In the genomic region with DNA sequence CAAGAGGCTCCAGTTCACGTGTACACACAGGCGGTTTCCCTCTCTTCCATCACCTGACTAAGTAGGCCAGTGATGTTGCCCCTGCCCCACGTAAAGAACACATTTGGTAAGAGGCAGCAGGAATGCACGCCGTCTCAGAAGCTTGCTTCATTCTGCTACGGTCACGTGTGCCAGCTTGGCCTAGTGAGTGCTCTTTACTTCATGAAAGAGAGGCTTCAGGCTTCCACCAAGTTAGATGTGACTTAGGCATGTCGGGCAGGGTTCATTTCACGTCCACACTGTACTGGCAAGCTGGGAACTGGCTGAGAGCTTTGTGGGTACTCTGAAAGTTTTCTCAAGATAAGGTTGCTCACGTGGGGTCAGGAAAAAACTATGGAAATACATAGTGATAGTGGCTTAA, we compare ENCODE assay signal across 27 mouse cellular contexts. TPM values are rescaled to one million over a fixed set of nuclear protein-coding genes. Genes with fewer than 3 reads are reported as not detected.
DNase-seq lines count a peak whose midpoint lies in the region; ATAC-seq and TF ChIP-seq lines count a peak whose summit lies in the region.
"Had no signal": no experiment of that assay in that cellular context is flagged by ENCODE, and none has a peak within 500 bp of the region (broad histone marks: within the 10 kb centered on the region; RNA-seq: fewer than 3 reads in every experiment).

No protein-coding gene starts in this region.

- no peak for DNase-seq in thymus, adult 2 months
- no peak for DNase-seq in thymus, postnatal 14 days
- peak; percentile 18 for DNase-seq in lung, postnatal 10 days
- peak; percentile 56 for DNase-seq in lung, postnatal 36 days
- DNase-seq in stomach, postnatal 0 days (ENCODE audit: low spot score) = no peak
- DNase-seq in ovary, postnatal 14 days (ENCODE audit: low spot score) = no peak
- DNase-seq in cerebellum, adult 2 months = no peak
- DNase-seq: adrenal gland, adult 2 months; adrenal gland, postnatal 14 days; cerebellum, adult 11 months; cerebellum, adult 8-10 months; cerebellum, postnatal 10 days; cerebellum, postnatal 36 days; gastrocnemius, postnatal 25 days; heart, adult 11 months had no signal

- no peak overlapping the region for H3K9ac ChIP-seq in stomach, postnatal 0 days (ENCODE audit: low read length)
- H3K9ac ChIP-seq: embryonic facial prominence, embryonic 12.5 days; embryonic facial prominence, embryonic 15.5 days; hindbrain, embryonic 12.5 days; hindbrain, embryonic 15.5 days had no signal

- H3K27ac ChIP-seq in thymus, adult 2 months (ENCODE audit: control insufficient read depth, insufficient read depth, low read length) = peak overlapping the region; percentile 5; the same call in 1 of the 2 replicates
- H3K27ac ChIP-seq in stomach, postnatal 0 days (replicated peaks) = no peak overlapping the region
- no peak overlapping the region for H3K27ac ChIP-seq in cerebellum, adult 2 months (ENCODE audit: insufficient read depth, low read length)
- H3K27ac ChIP-seq: embryonic facial prominence, embryonic 12.5 days; embryonic facial prominence, embryonic 15.5 days; hindbrain, embryonic 12.5 days; hindbrain, embryonic 15.5 days had no signal

- H3K4me1 ChIP-seq in thymus, adult 2 months (replicated peaks; ENCODE audit: control insufficient read depth, insufficient read depth, low read length) = peaks cover 10% of the 10 kb centered on the region
- no peaks in the 10 kb centered on the region for H3K4me1 ChIP-seq in stomach, postnatal 0 days (replicated peaks; ENCODE audit: control insufficient read depth, insufficient read depth)
- H3K4me1 ChIP-seq in cerebellum, adult 2 months (ENCODE audit: control insufficient read depth, insufficient read depth, low read length) = no peaks in the 10 kb centered on the region
- H3K4me1 ChIP-seq: embryonic facial prominence, embryonic 12.5 days; embryonic facial prominence, embryonic 15.5 days; hindbrain, embryonic 12.5 days; hindbrain, embryonic 15.5 days had no signal

- no peaks in the 10 kb centered on the region for H3K27me3 ChIP-seq in thymus, adult 2 months (ENCODE audit: control insufficient read depth, insufficient read depth, low read length)
- no peaks in the 10 kb centered on the region for H3K27me3 ChIP-seq in stomach, postnatal 0 days (ENCODE audit: control insufficient read depth, insufficient read depth, low read length)
- no peaks in the 10 kb centered on the region for H3K27me3 ChIP-seq in cerebellum, adult 2 months (ENCODE audit: control insufficient read depth, insufficient read depth, low read length)
- H3K27me3 ChIP-seq: embryonic facial prominence, embryonic 12.5 days; embryonic facial prominence, embryonic 15.5 days; hindbrain, embryonic 12.5 days; hindbrain, embryonic 15.5 days had no signal

- no peaks in the 10 kb centered on the region for H3K9me3 ChIP-seq in stomach, postnatal 0 days (ENCODE audit: control insufficient read depth, low read length)
- H3K9me3 ChIP-seq: embryonic facial prominence, embryonic 12.5 days; embryonic facial prominence, embryonic 15.5 days; hindbrain, embryonic 12.5 days; hindbrain, embryonic 15.5 days had no signal

- H3K4me3 ChIP-seq in thymus, adult 2 months (ENCODE audit: control insufficient read depth, insufficient read depth, low read length) = no peak overlapping the region
- no peak overlapping the region for H3K4me3 ChIP-seq in stomach, postnatal 0 days (ENCODE audit: low read depth, low read length)
- H3K4me3 ChIP-seq in cerebellum, adult 2 months (replicated peaks; ENCODE audit: insufficient read depth, low read depth, low read length) = no peak overlapping the region
- H3K4me3 ChIP-seq: embryonic facial prominence, embryonic 12.5 days; embryonic facial prominence, embryonic 15.5 days; hindbrain, embryonic 12.5 days; hindbrain, embryonic 15.5 days had no signal

- peak; percentile 47; the same call in 1 of the 2 replicates for ATAC-seq in stomach, postnatal 0 days (ENCODE audit: low FRiP score, low TSS enrichment)
- ATAC-seq: CD4-positive, CD25-positive, alpha-beta regulatory T cell, adult 4 months; forebrain, embryonic 14.5 days had no signal

- 94% methylated on average over 10 of the region's 10 CpGs for WGBS in thymus, adult 2 months
- 81% methylated on average over 10 of the region's 10 CpGs for WGBS in stomach, postnatal 0 days
- WGBS in cerebellum, adult 2 months = 90% methylated on average over 10 of the region's 10 CpGs

- no peak overlapping the region for H3K4me2 ChIP-seq in stomach, postnatal 0 days (replicated peaks; ENCODE audit: low read depth)
- H3K4me2 ChIP-seq: embryonic facial prominence, embryonic 12.5 days; embryonic facial prominence, embryonic 15.5 days; heart, embryonic 11.5 days; hindbrain, embryonic 12.5 days; hindbrain, embryonic 15.5 days had no signal

- no peak for TF ChIP-seq CTCF in thymus, adult 2 months (IDR thresholded peaks at IDR 0.05; ENCODE audit: borderline replicate concordance, control insufficient read depth, extremely low read depth, insufficient read depth, low read length, poor library complexity)
- no peak for TF ChIP-seq CTCF in stomach, postnatal 0 days (IDR thresholded peaks at IDR 0.05; ENCODE audit: low read depth)
- TF ChIP-seq CTCF in cerebellum, adult 2 months (IDR thresholded peaks at IDR 0.05; ENCODE audit: borderline replicate concordance, insufficient read depth, low read depth, low read length) = no peak

- no peaks in the 10 kb centered on the region for H3K36me3 ChIP-seq in thymus, adult 2 months (ENCODE audit: control insufficient read depth, insufficient read depth, low read length)
- H3K36me3 ChIP-seq in stomach, postnatal 0 days (ENCODE audit: control insufficient read depth, insufficient read depth, low read length) = no peaks in the 10 kb centered on the region

- TF ChIP-seq POLR2A in thymus, adult 2 months (IDR thresholded peaks at IDR 0.05; ENCODE audit: control insufficient read depth, extremely low read depth, insufficient read depth, low read length, poor library complexity) = no peak
- no peak for TF ChIP-seq POLR2A in cerebellum, adult 2 months (IDR thresholded peaks at IDR 0.05; ENCODE audit: borderline replicate concordance, insufficient read depth, low read length)

- TF ChIP-seq EP300 in stomach, postnatal 0 days (optimal IDR thresholded peaks at IDR 0.05) = no peak

RNA-seq across cellular contexts. Expression of a gene that starts 19.9 kb away (rescaled TPM):
- 161 and 186 TPM in 2 replicates for polyA plus RNA-seq in thymus, adult 2 months (2012; rRNA removed)
- polyA plus RNA-seq in stomach, postnatal 0 days (2015; fragmentation: Nextera tagmentation; extraction: Ambion mirVana) = 2.5 TPM in 2 replicates
- 11.1 and 11.6 TPM in 2 replicates for polyA plus RNA-seq in cerebellum, adult 2 months (2012; rRNA removed)

RNA-seq across cellular contexts. Expression of a gene that starts 27.0 kb away (rescaled TPM):
- 16.7 and 20.3 TPM in 2 replicates for polyA plus RNA-seq in thymus, adult 2 months (2012; rRNA removed)
- polyA plus RNA-seq in stomach, postnatal 0 days (2015; fragmentation: Nextera tagmentation; extraction: Ambion mirVana) = 9.2 and 10.0 TPM in 2 replicates
- polyA plus RNA-seq in cerebellum, adult 2 months (2012; rRNA removed) = 15.2 and 16.0 TPM in 2 replicates

RNA-seq across cellular contexts. Expression of a gene that starts 32.9 kb away (rescaled TPM):
- not detected in 2 replicates for polyA plus RNA-seq in thymus, adult 2 months (2012; rRNA removed)
- not detected in 2 replicates for polyA plus RNA-seq in stomach, postnatal 0 days (2015; fragmentation: Nextera tagmentation; extraction: Ambion mirVana)
- polyA plus RNA-seq in cerebellum, adult 2 months (2012; rRNA removed) = 0.13 TPM in 1 of 2 replicates, not detected in the other
- polyA plus RNA-seq: adrenal gland, adult 2 months; CD4-positive, CD25-positive, alpha-beta regulatory T cell, adult 4 months; embryonic facial prominence, embryonic 12.5 days; embryonic facial prominence, embryonic 15.5 days; forebrain, embryonic 11.5 days; forebrain, embryonic 14.5 days; heart, embryonic 14.5 days; hindbrain, embryonic 12.5 days; hindbrain, embryonic 15.5 days had no signal

RNA-seq across cellular contexts. Expression of a gene that starts 47.6 kb away (rescaled TPM):
- polyA plus RNA-seq in thymus, adult 2 months (2012; rRNA removed) = 19.8 and 22.3 TPM in 2 replicates
- 8.1 and 8.3 TPM in 2 replicates for polyA plus RNA-seq in stomach, postnatal 0 days (2015; fragmentation: Nextera tagmentation; extraction: Ambion mirVana)
- 34.1 and 35.7 TPM in 2 replicates for polyA plus RNA-seq in cerebellum, adult 2 months (2012; rRNA removed)

RNA-seq across cellular contexts. Expression of a gene that starts 59.5 kb away (rescaled TPM):
- polyA plus RNA-seq in thymus, adult 2 months (2012; rRNA removed) = 0.09 TPM in 1 of 2 replicates, not detected in the other
- polyA plus RNA-seq in stomach, postnatal 0 days (2015; fragmentation: Nextera tagmentation; extraction: Ambion mirVana) = not detected in 2 replicates
- polyA plus RNA-seq in cerebellum, adult 2 months (2012; rRNA removed) = not detected in 2 replicates
- polyA plus RNA-seq: C2C12; CD4-positive, CD25-positive, alpha-beta regulatory T cell, adult 4 months; cortical plate, adult 2 months; embryonic facial prominence, embryonic 12.5 days; embryonic facial prominence, embryonic 15.5 days; forebrain, embryonic 11.5 days; forebrain, embryonic 14.5 days; heart, embryonic 11.5 days; heart, embryonic 14.5 days; heart, postnatal 0 days; hindbrain, embryonic 12.5 days; hindbrain, embryonic 15.5 days had no signal

Comparison
In these comparisons a context has a peak if more than half of its experiments do, and no peak if none do; other contexts are left out.
1. DNase-seq: peak in lung, postnatal 10 days (single experiment) and lung, postnatal 36 days (single experiment); none in thymus, adult 2 months (single experiment), thymus, postnatal 14 days (single experiment), stomach, postnatal 0 days (single experiment), ovary, postnatal 14 days (single experiment) and cerebellum, adult 2 months (0 of 2).
2. RNA of a gene that starts 19.9 kb away (polyA plus RNA-seq): 161 to 186 TPM in thymus, adult 2 months; 11.1 to 11.6 TPM in cerebellum, adult 2 months and 2.5 TPM in stomach, postnatal 0 days; every median in the first group is over 10 times any median in the second.